Mouse (Mus musculus) spleen, adult 2 months (tissue): Measurements from ENCODE around the gene Srpr.

Experiments used
- CTCF ChIP-seq: fragments of 200-500 bp; IDR thresholded peaks from 2 replicates; pipeline ENCODE4 v1.5.1; 2011; ENCODE audit warnings: mild to moderate bottlenecking, inconsistent platforms; ENCODE audit not compliant: insufficient read depth, insufficient read length, insufficient replicate concordance; ENCODE audit errors: extremely low read depth
- POLR2A ChIP-seq: fragments of 200-500 bp; IDR thresholded peaks from 2 replicates; pipeline ENCODE4 v1.6.1; 2011; ENCODE audit warnings: low read depth, low read length, inconsistent platforms

GRCm38 (mm10) chr9:35192983-35193542, 6.9 kb upstream of the Srpr start:
- TF ChIP-seq CTCF: no peak
- TF ChIP-seq POLR2A: no peak
